Mouse (Mus musculus): ENCODE measurements around the gene Stfa3. TPM values are rescaled to one million over a fixed set of nuclear protein-coding genes. Genes with fewer than 3 reads are reported as not detected.
"Not testable (repeated sequence)": the region's sequence is repeated elsewhere in the genome, so short reads cannot be mapped to it uniquely, and the experiment has no call there.

Stfa3 gene
- polyA plus RNA-seq, 1 experiment from 2014 or later: 4.7 TPM

- Histone ChIP-seq H3K4me1 (replicated peaks; ENCODE audit: control insufficient read depth, insufficient read depth, low read length) (no peaks in the 10 kb centered on the region), H3K9ac (ENCODE audit: low read depth, low read length) (no peak overlapping the region), H3K36me3 (ENCODE audit: control insufficient read depth, insufficient read depth, low read length) (no peaks in the 10 kb centered on the region), H3K9me3 (ENCODE audit: control insufficient read depth, low read length) (no peaks in the 10 kb centered on the region), H3K27ac (ENCODE audit: low read depth, low read length) (no peak overlapping the region), H3K4me2 (no peak overlapping the region), H3K27me3 (replicated peaks; ENCODE audit: control insufficient read depth, insufficient read depth, low read length) (no peaks in the 10 kb centered on the region), H3K4me3 (ENCODE audit: low read depth, low read length) (no peak overlapping the region)
- 11% methylated on average over 2 of the region's 2 CpGs for WGBS
- DNase-seq (ENCODE audit: low spot score) (no peak), ATAC-seq (replicated peaks; ENCODE audit: low FRiP score) (no peak)
Measured at GRCm38 (mm10) chr16:36469955-36470478, 14.8 kb upstream of the Stfa3 start.

DNA sequence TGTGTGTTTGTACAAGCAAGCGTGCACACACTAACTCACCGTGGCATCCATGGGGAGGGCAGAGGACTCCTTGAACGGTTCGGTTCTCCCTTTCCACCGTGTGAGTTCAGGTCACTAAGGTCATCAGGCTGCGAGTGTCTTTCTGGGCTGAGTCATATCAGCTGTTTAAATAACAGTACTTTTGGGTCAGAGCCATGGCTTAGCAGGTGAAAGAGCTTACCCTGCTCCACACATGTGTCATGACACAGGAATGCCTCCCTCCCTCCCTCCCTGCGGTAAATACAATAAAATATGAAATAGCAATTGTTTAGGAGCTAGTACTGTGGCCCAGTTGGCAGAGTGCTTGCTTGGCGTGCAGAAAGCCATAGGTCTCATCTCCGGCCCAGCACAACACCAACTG lies 14.2 kb upstream of the Stfa3 start:
- no peak overlapping the region for H3K27ac ChIP-seq (ENCODE audit: low read depth, low read length)
- H3K9me3 ChIP-seq (ENCODE audit: control insufficient read depth, low read length): no peaks in the 10 kb centered on the region
- DNase-seq (ENCODE audit: low spot score) (no peak), ATAC-seq (replicated peaks; ENCODE audit: low FRiP score) (no peak)
- H3K4me2 ChIP-seq: no peak overlapping the region
- H3K4me3 ChIP-seq (ENCODE audit: low read depth, low read length): no peak overlapping the region
- no peak overlapping the region for H3K9ac ChIP-seq (ENCODE audit: low read depth, low read length)
- H3K4me1 ChIP-seq (replicated peaks; ENCODE audit: control insufficient read depth, insufficient read depth, low read length): no peaks in the 10 kb centered on the region
- H3K36me3 ChIP-seq (ENCODE audit: control insufficient read depth, insufficient read depth, low read length): no peaks in the 10 kb centered on the region
- WGBS: 86% methylated on average over 9 of the region's 9 CpGs
- no peaks in the 10 kb centered on the region for H3K27me3 ChIP-seq (replicated peaks; ENCODE audit: control insufficient read depth, insufficient read depth, low read length)

- no peaks in the 10 kb centered on the region for H3K9me3 ChIP-seq (ENCODE audit: control insufficient read depth, low read length)
- no peaks in the 10 kb centered on the region for H3K27me3 ChIP-seq (replicated peaks; ENCODE audit: control insufficient read depth, insufficient read depth, low read length)
- H3K4me1 ChIP-seq (replicated peaks; ENCODE audit: control insufficient read depth, insufficient read depth, low read length): no peaks in the 10 kb centered on the region
- no peak overlapping the region for H3K27ac ChIP-seq (ENCODE audit: low read depth, low read length)
- H3K36me3 ChIP-seq (ENCODE audit: control insufficient read depth, insufficient read depth, low read length): no peaks in the 10 kb centered on the region
- H3K9ac ChIP-seq (ENCODE audit: low read depth, low read length): no peak overlapping the region
- ATAC-seq (replicated peaks; ENCODE audit: low FRiP score): no peak
- H3K4me2 ChIP-seq: no peak overlapping the region
- 68% methylated on average over 4 of the region's 4 CpGs for WGBS
- no peak for DNase-seq (ENCODE audit: low spot score)
- H3K4me3 ChIP-seq (ENCODE audit: low read depth, low read length): no peak overlapping the region
Measured at GRCm38 (mm10) chr16:36468862-36469261, 13.7 kb upstream of the Stfa3 start.

GRCm38 (mm10) chr16:36467936-36468335 lies 12.7 kb upstream of the Stfa3 start:
- no peaks in the 10 kb centered on the region for H3K27me3 ChIP-seq (replicated peaks; ENCODE audit: control insufficient read depth, insufficient read depth, low read length)
- WGBS: 64% methylated on average over 2 of the region's 2 CpGs
- H3K9ac ChIP-seq (ENCODE audit: low read depth, low read length): no peak overlapping the region
- no peak overlapping the region for H3K4me3 ChIP-seq (ENCODE audit: low read depth, low read length)
- DNase-seq (ENCODE audit: low spot score) (no peak), ATAC-seq (replicated peaks; ENCODE audit: low FRiP score) (no peak)
- H3K4me2 ChIP-seq: no peak overlapping the region
- no peaks in the 10 kb centered on the region for H3K36me3 ChIP-seq (ENCODE audit: control insufficient read depth, insufficient read depth, low read length)
- no peaks in the 10 kb centered on the region for H3K4me1 ChIP-seq (replicated peaks; ENCODE audit: control insufficient read depth, insufficient read depth, low read length)
- no peaks in the 10 kb centered on the region for H3K9me3 ChIP-seq (ENCODE audit: control insufficient read depth, low read length)
- no peak overlapping the region for H3K27ac ChIP-seq (ENCODE audit: low read depth, low read length)

GRCm38 (mm10) chr16:36465436-36465835 lies 10.2 kb upstream of the Stfa3 start:
- no peaks in the 10 kb centered on the region for H3K4me1 ChIP-seq (replicated peaks; ENCODE audit: control insufficient read depth, insufficient read depth, low read length)
- WGBS: 79% methylated on average over 3 of the region's 3 CpGs
- H3K36me3 ChIP-seq (ENCODE audit: control insufficient read depth, insufficient read depth, low read length): no peaks in the 10 kb centered on the region
- H3K27me3 ChIP-seq (replicated peaks; ENCODE audit: control insufficient read depth, insufficient read depth, low read length): no peaks in the 10 kb centered on the region
- no peak overlapping the region for H3K9ac ChIP-seq (ENCODE audit: low read depth, low read length)
- no peaks in the 10 kb centered on the region for H3K9me3 ChIP-seq (ENCODE audit: control insufficient read depth, low read length)
- ATAC-seq (replicated peaks; ENCODE audit: low FRiP score) (no peak), DNase-seq (ENCODE audit: low spot score) (no peak)
- no peak overlapping the region for H3K4me3 ChIP-seq (ENCODE audit: low read depth, low read length)
- no peak overlapping the region for H3K27ac ChIP-seq (ENCODE audit: low read depth, low read length)
- no peak overlapping the region for H3K4me2 ChIP-seq

- DNase-seq (ENCODE audit: low spot score): no peak
- WGBS: 77% methylated on average over 4 of the region's 4 CpGs
Measured at GRCm38 (mm10) chr16:36464076-36464475, 8.9 kb upstream of the Stfa3 start.

DNA sequence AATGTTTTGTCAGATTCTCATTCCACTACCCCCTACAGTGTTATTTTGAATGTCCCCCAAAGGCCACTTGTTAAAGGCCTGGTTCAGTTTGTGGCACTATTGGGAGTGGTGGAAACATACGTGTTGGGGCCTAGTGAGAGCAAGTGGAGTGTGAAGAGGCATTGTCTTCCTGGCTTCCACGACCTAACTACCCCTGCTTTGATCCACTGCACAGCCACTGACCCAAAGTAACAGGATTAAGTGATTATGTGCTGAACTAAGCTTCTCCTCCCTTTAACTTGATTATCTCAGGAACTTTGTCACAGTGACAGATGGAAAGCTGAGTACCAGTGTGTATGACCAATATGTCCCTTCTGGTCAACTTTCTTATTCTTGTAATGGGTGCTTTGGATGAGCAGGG lies 5.2 kb upstream of the Stfa3 start:
- H3K9ac ChIP-seq (ENCODE audit: low read depth, low read length): no peak overlapping the region
- H3K36me3 ChIP-seq (ENCODE audit: control insufficient read depth, insufficient read depth, low read length): no peaks in the 10 kb centered on the region
- no peak overlapping the region for H3K27ac ChIP-seq (ENCODE audit: low read depth, low read length)
- 57% methylated on average over 2 of the region's 2 CpGs for WGBS
- DNase-seq (ENCODE audit: low spot score) (no peak), ATAC-seq (replicated peaks; ENCODE audit: low FRiP score) (no peak)
- H3K9me3 ChIP-seq (ENCODE audit: control insufficient read depth, low read length): no peaks in the 10 kb centered on the region
- H3K4me2 ChIP-seq: no peak overlapping the region
- H3K4me1 ChIP-seq (replicated peaks; ENCODE audit: control insufficient read depth, insufficient read depth, low read length): no peaks in the 10 kb centered on the region
- no peak overlapping the region for H3K4me3 ChIP-seq (ENCODE audit: low read depth, low read length)
- no peaks in the 10 kb centered on the region for H3K27me3 ChIP-seq (replicated peaks; ENCODE audit: control insufficient read depth, insufficient read depth, low read length)

More at GRCm38 (mm10) chr16:36464076-36464475, 8.9 kb upstream of the Stfa3 start:
- no peaks in the 10 kb centered on the region for H3K9me3 ChIP-seq (ENCODE audit: control insufficient read depth, low read length)
- no peaks in the 10 kb centered on the region for H3K27me3 ChIP-seq (replicated peaks; ENCODE audit: control insufficient read depth, insufficient read depth, low read length)
- H3K4me3 ChIP-seq (ENCODE audit: low read depth, low read length): no peak overlapping the region
- no peaks in the 10 kb centered on the region for H3K4me1 ChIP-seq (replicated peaks; ENCODE audit: control insufficient read depth, insufficient read depth, low read length)
- H3K36me3 ChIP-seq (ENCODE audit: control insufficient read depth, insufficient read depth, low read length): no peaks in the 10 kb centered on the region
- H3K9ac ChIP-seq (ENCODE audit: low read depth, low read length): no peak overlapping the region
- H3K4me2 ChIP-seq: no peak overlapping the region
- no peak overlapping the region for H3K27ac ChIP-seq (ENCODE audit: low read depth, low read length)
- ATAC-seq (replicated peaks; ENCODE audit: low FRiP score): no peak

- DNase-seq (ENCODE audit: low spot score); H3K4me1 ChIP-seq (replicated peaks; ENCODE audit: control insufficient read depth, insufficient read depth, low read length); H3K27me3 ChIP-seq (replicated peaks; ENCODE audit: control insufficient read depth, insufficient read depth, low read length); H3K9ac ChIP-seq (ENCODE audit: low read depth, low read length); H3K27ac ChIP-seq (ENCODE audit: low read depth, low read length); H3K4me2 ChIP-seq; ATAC-seq (replicated peaks; ENCODE audit: low FRiP score); H3K4me3 ChIP-seq (ENCODE audit: low read depth, low read length); H3K9me3 ChIP-seq (ENCODE audit: control insufficient read depth, low read length); H3K36me3 ChIP-seq (ENCODE audit: control insufficient read depth, insufficient read depth, low read length): not testable (repeated sequence)
- WGBS: 72% methylated on average over 1 of the region's 1 CpGs
Measured at GRCm38 (mm10) chr16:36420979-36421378, 34.2 kb downstream of the Stfa3 start.

GRCm38 (mm10) chr16:36408357-36408756 lies 46.8 kb downstream of the Stfa3 start, which contains the start of gene Stfa2:
Gene Stfa2, minus strand, starts transcription at chr16:36408457.
- no peaks in the 10 kb centered on the region for H3K9me3 ChIP-seq (ENCODE audit: control insufficient read depth, low read length)
- DNase-seq (ENCODE audit: low spot score) (no peak), ATAC-seq (replicated peaks; ENCODE audit: low FRiP score) (no peak)

More at GRCm38 (mm10) chr16:36408357-36408756, 46.8 kb downstream of the Stfa3 start, which contains the start of gene Stfa2:
- no peaks in the 10 kb centered on the region for H3K27me3 ChIP-seq (replicated peaks; ENCODE audit: control insufficient read depth, insufficient read depth, low read length)
- no peak within 1 kb of the TSS for H3K4me3 ChIP-seq (ENCODE audit: low read depth, low read length)
- no peaks in the 10 kb centered on the region for H3K4me1 ChIP-seq (replicated peaks; ENCODE audit: control insufficient read depth, insufficient read depth, low read length)
- H3K36me3 ChIP-seq (ENCODE audit: control insufficient read depth, insufficient read depth, low read length): no peaks in the 10 kb centered on the region
- no peak within 1 kb of the TSS for H3K9ac ChIP-seq (ENCODE audit: low read depth, low read length)
- H3K27ac ChIP-seq (ENCODE audit: low read depth, low read length): no peak within 1 kb of the TSS
- no peak within 1 kb of the TSS for H3K4me2 ChIP-seq
